Mouse (Mus musculus) kidney, embryonic 14.5 days (tissue): ENCODE data around the gene Smyd3. TPM values are rescaled to one million over a fixed set of nuclear protein-coding genes. Genes with fewer than 3 reads are reported as not detected.

Experiments used
- polyA plus RNA-seq: library from polyadenylated mRNA; unstranded; fragments of >200 nt; fragmentation: Nextera tagmentation; extraction: Ambion mirVana; gene quantifications from 2 replicates; pipeline ENCODE4 v1.2.1, GENCODE M21; 2014

Smyd3 gene
- polyA plus RNA-seq, 1 experiment from 2014 or later: 21.5 TPM

Other genes starting within 250 kb of the Smyd3 start
- gene Tfb2m, start 28.2 kb upstream of the Smyd3 start, polyA plus RNA-seq: 28.6 and 39.9 TPM in 2 replicates
- 7.7 and 14.1 TPM in 2 replicates for gene Cnst, start 28.3 kb upstream of the Smyd3 start, polyA plus RNA-seq
- gene Sccpdh, start 150.2 kb upstream of the Smyd3 start, polyA plus RNA-seq: 70.7 and 74.6 TPM in 2 replicates
- not detected in 2 replicates for gene Kif28, start 227.2 kb upstream of the Smyd3 start, polyA plus RNA-seq